Mouse (Mus musculus) yolk sac, embryonic 10.5 days (tissue): ENCODE data around the gene Gm5431.
A peak's percentile ranks its signal among the peaks of the same experiment; 100 is the strongest.

Experiments
- DNase-seq: peaks from one replicate; pipeline ENCODE4 v3.0.0-alpha.2; 2017; ENCODE audit warnings: low spot score

The Gm5431 gene

DNA sequence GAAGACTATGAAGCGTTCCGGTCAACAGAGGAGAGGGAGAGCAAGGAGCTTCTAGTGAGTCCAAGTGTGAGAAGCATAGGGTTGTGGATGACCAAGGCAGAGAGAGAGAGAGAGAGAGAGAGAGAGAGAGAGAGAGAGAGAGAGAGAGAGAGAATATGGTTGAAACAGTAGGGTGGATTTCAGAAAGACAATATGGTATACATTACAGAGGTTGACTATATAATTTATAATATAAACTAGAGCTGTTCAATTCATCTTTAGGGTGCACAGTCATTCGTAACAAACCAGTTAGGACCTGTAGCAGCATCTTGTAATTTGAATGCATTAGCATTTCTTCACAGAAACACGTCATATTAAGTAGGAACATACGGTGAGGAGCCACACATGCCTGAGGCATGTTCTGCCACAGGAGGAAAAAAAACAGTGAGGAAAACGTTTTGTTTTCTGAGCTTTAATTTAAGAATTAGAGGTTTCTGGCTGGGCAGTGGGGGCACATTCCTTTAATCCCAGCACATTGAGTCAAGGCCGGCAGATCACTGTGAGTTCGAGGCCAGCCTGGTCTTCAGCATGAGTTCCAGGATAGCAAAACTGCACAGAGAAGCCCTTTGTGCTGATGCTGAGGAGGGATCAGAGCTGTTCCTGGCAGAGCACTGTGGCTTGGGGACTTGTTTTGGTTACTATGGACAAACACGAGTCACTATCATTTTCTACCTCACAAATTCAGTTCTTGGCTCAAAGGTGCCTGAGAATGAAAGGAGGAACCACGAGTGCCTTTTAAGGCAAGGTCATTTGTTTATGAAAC, 62.9 kb downstream of the Gm5431 start:
- DNase-seq = no peak

DNA sequence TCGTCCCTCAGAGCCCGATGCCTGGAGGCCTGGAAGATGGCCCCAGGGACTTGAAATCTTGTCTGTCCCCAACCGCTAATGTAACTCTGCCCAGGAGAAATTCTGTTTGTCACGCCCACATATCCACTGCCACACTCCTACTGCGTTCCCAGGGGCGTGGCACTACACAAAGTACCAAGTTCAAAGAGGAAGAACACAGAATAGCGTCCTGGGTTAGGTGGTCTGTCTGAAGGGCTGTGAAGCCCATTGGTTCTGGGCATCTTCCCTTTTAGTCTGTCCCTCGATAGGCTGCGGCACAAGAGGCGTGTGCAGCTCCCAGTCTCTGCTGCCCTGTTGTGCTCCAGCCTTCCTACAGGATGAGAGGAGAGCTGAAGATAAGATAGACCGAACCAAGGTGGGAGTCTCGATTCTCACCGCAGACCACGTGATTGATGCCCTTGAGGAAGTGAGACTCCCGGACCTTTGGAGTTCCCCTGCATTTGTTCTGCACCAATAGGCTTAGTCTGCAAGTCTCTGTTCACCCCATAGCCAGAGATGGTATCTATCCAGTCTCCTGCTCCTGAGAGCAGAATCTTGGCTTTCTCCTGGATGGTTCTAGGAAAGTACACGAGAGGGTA, 63.7 kb downstream of the Gm5431 start:
- peak; percentile 28 for DNase-seq
